In genomic region chr4:130794771-130795170, GRCm38 (mm10) we compare ENCODE assay signal across 9 mouse cellular contexts. TPM values are rescaled to one million over a fixed set of nuclear protein-coding genes. Genes with fewer than 3 reads are reported as not detected.
DNase-seq lines count a peak whose midpoint lies in the region; ATAC-seq and TF ChIP-seq lines count a peak whose summit lies in the region.
"Had no signal": no experiment of that assay in that cellular context is flagged by ENCODE, and none has a peak within 500 bp of the region (broad histone marks: within the 10 kb centered on the region; RNA-seq: fewer than 3 reads in every experiment).

No protein-coding gene starts in this region.

- no peak overlapping the region for H3K4me3 ChIP-seq in forebrain, embryonic 12.5 days (replicated peaks)
- no peak overlapping the region for H3K4me3 ChIP-seq in forebrain, embryonic 10.5 days
- no peak overlapping the region for H3K4me3 ChIP-seq in spleen, adult 2 months (ENCODE audit: extremely low read depth, insufficient read depth, insufficient read length)
- peak overlapping the region; percentile 97 for H3K4me3 ChIP-seq in macrophage (ENCODE audit: inconsistent target)

- no peaks in the 10 kb centered on the region for H3K36me3 ChIP-seq in forebrain, embryonic 12.5 days (replicated peaks)
- no peaks in the 10 kb centered on the region for H3K36me3 ChIP-seq in forebrain, embryonic 10.5 days (replicated peaks)
- no peaks in the 10 kb centered on the region for H3K36me3 ChIP-seq in spleen, adult 2 months (ENCODE audit: control insufficient read depth, insufficient read depth, low read length)
- H3K36me3 ChIP-seq in macrophage (ENCODE audit: inconsistent target): no peaks in the 10 kb centered on the region

- peaks cover 71% of the 10 kb centered on the region for H3K79me2 ChIP-seq in macrophage (ENCODE audit: inconsistent target)

- H3K27me3 ChIP-seq in forebrain, embryonic 12.5 days: peaks cover 52% of the 10 kb centered on the region
- H3K27me3 ChIP-seq in forebrain, embryonic 10.5 days (ENCODE audit: poor library complexity, severe bottlenecking): peaks cover 66% of the 10 kb centered on the region
- H3K27me3 ChIP-seq in spleen, adult 2 months (ENCODE audit: control insufficient read depth, insufficient read depth, low read length): peaks cover 14% of the 10 kb centered on the region

- H3K9ac ChIP-seq in forebrain, embryonic 12.5 days: no peak overlapping the region

- TF ChIP-seq CTCF in spleen, adult 2 months (IDR thresholded peaks at IDR 0.05; ENCODE audit: extremely low read depth, insufficient read depth, insufficient read length, insufficient replicate concordance): no peak

- ATAC-seq in forebrain, embryonic 12.5 days (ENCODE audit: low FRiP score): no peak

- no peaks in the 10 kb centered on the region for H3K9me3 ChIP-seq in forebrain, embryonic 12.5 days
- H3K9me3 ChIP-seq in forebrain, embryonic 10.5 days: no peaks in the 10 kb centered on the region

- no peak for TF ChIP-seq POLR2A in spleen, adult 2 months (IDR thresholded peaks at IDR 0.05; ENCODE audit: low read depth, low read length)

- no peak overlapping the region for H3K27ac ChIP-seq in forebrain, embryonic 12.5 days
- no peak overlapping the region for H3K27ac ChIP-seq in forebrain, embryonic 10.5 days
- peak overlapping the region; percentile 34; the same call in 1 of the 2 replicates for H3K27ac ChIP-seq in spleen, adult 2 months (ENCODE audit: insufficient read depth, low read length)
- peak overlapping the region; percentile 97 for H3K27ac ChIP-seq in macrophage

- 61% methylated on average over 4 of the region's 4 CpGs for WGBS in forebrain, embryonic 12.5 days
- 49% methylated on average over 4 of the region's 4 CpGs for WGBS in forebrain, embryonic 10.5 days
- WGBS in spleen, adult 2 months: 21% methylated on average over 4 of the region's 4 CpGs
- WGBS in macrophage (ENCODE audit: missing documents): 27% methylated on average over 4 of the region's 4 CpGs

- H3K4me1 ChIP-seq in forebrain, embryonic 12.5 days: peaks cover 51% of the 10 kb centered on the region
- H3K4me1 ChIP-seq in forebrain, embryonic 10.5 days: peaks cover 63% of the 10 kb centered on the region
- peaks cover 12% of the 10 kb centered on the region for H3K4me1 ChIP-seq in spleen, adult 2 months (ENCODE audit: control insufficient read depth, insufficient read depth, insufficient read length)

- H3K4me2 ChIP-seq in forebrain, embryonic 12.5 days: peak overlapping the region; percentile 35; the same call in 1 of the 2 replicates

- no peak for DNase-seq in forebrain, embryonic 10.5 days (ENCODE audit: extremely low spot score, low spot score)
- no peak for DNase-seq in spleen, adult 2 months (ENCODE audit: low read depth in 1 of 2, low spot score in 2 of 2)
- DNase-seq in spleen, postnatal 10 days (ENCODE audit: low spot score in 2 of 2): no peak
- no peak for DNase-seq in ovary, postnatal 14 days (ENCODE audit: low spot score)
- no peak for DNase-seq in MN1 (ENCODE audit: low spot score)
- DNase-seq in spleen, postnatal 36 days (ENCODE audit: low spot score in 2 of 2): no peak
- DNase-seq: lung, postnatal 4 days had no signal

RNA-seq across cellular contexts. Expression of gene Sdc3, which starts 2.4 kb away (rescaled TPM):
- 37.4 and 44.3 TPM in 2 replicates for polyA plus RNA-seq in forebrain, embryonic 12.5 days (2016; fragmentation: Nextera tagmentation; extraction: Ambion mirVana)
- polyA plus RNA-seq in forebrain, embryonic 10.5 days (2016; fragmentation: Nextera tagmentation; extraction: Ambion mirVana): 17.8 and 18.7 TPM in 2 replicates
- polyA plus RNA-seq in spleen, adult 2 months (2012; rRNA removed): 110 and 140 TPM in 2 replicates
- 100 to 1,000 TPM in 19 of 26 experiments, 10 to 100 TPM in 7; 22.5 to 373 (median 145) TPM for total RNA-seq in macrophage (2018; cell fraction: chromatin; rRNA removed)
- 100 to 1,000 TPM; 388 to 983 (median 585) TPM for total RNA-seq in macrophage (2018; cell fraction: cytosol; rRNA removed)
- total RNA-seq in macrophage (2018; cell fraction: nucleus; rRNA removed): 1,000 to 10,000 TPM in 4 of 26 experiments, 100 to 1,000 TPM in 22; 221 to 1,187 (median 556) TPM
- 449 to 1,011 TPM (median 478 TPM) in 3 replicates for polyA plus RNA-seq in macrophage (2018)

Comparison
In these comparisons a context has a peak if more than half of its experiments do, and no peak if none do; other contexts are left out.
1. H3K27ac ChIP-seq: peak in spleen, adult 2 months (single experiment) and macrophage (single experiment); none in forebrain, embryonic 12.5 days (single experiment) and forebrain, embryonic 10.5 days (single experiment).